Mouse (Mus musculus): ENCODE measurements around the gene Dgkd.

DNA sequence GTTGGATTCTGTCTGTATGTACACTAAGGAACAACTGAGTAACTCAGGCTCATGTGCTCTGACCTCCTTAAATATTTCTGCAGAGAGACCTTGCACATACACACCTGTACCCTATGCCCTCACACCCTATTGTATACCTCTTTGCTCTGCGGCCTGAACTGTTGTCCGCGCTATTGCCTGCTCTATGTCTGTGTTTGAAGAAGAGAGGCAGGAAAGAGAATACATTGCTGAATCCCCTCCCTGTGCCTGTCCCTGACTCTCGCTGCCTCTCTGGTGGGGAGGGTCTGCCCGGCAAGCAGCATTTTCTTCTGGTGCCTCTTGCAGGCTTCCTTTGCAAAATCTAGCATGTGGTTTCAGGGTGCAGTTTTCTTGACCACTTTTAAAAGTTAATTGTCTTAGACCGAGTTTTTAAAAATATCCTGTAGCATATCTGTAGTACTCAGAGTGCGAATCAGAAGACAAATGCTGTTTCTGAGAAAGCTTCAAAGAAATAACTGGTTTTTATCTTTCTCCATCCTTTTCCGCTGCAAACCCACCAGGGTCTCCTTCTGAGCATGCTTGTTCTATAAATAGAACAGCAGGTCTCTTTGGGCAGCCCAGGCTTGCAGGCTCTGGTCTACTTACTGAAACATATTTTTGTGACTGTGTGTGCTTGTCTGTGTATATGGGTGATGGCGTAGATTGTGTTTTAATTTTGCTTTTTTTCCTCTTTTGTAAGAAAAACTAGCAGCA is 24.6 kb downstream of the Dgkd start:
- TF ChIP-seq GATA1 (IDR thresholded peaks at IDR 0.05; ENCODE audit: low read length) (no peak), TAL1 (IDR thresholded peaks at IDR 0.05; ENCODE audit: low read length) (no peak)

Data from erythroblast, embryonic 14.5 days (primary cell).